Mouse (Mus musculus): ENCODE measurements at regions not wholly inside any gene's neighbourhood (a gene's known extent, or its start where the extent isn't known, plus 50 kb on each side); places are given as distances from the start of the nearest gene placed in this dataset.

GRCm38 (mm10) chr9:89523705-89524104 lies 99.2 kb downstream of the Minar1 start:
- no peak for TF ChIP-seq CTCF (IDR thresholded peaks at IDR 0.05; ENCODE audit: low read depth, low read length)
- no peak for TF ChIP-seq POLR2A (IDR thresholded peaks at IDR 0.05; ENCODE audit: borderline replicate concordance, low read depth, low read length)

Measured in bone marrow macrophage, adult 2 months (primary cell).